Mouse (Mus musculus): ENCODE measurements around the gene Fopnl.

DNA sequence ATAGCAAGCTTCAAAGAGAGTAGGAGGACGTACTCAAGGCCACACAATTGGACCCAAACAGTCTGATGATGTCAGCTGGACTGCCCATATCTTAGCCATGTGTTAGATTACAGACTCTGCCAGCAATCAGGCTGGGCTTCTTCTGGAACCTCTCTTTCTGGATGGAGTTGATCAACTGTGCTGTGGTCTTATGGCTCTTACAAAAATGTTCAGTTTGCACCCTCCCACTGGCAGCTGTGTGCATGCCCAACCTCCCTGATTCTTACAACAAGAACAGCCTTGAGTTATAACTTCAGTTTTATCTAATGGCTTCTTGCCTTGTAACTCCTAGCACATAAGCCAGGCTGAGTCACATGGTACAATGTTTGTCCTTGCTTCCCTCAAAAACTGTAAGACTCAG is 11.0 kb upstream of the Fopnl start:
- TF ChIP-seq CTCF (IDR thresholded peaks at IDR 0.05; ENCODE audit: low read depth) (no peak), EP300 (IDR thresholded peaks at IDR 0.05; ENCODE audit: low read depth) (no peak)

All from liver, postnatal 0 days (tissue).